Mouse (Mus musculus) kidney, adult 2 months (tissue): Measurements from ENCODE around the gene Tfcp2.

Experiments used
- CTCF ChIP-seq: fragments of 200-500 bp; conservative IDR thresholded peaks from 2 replicates; pipeline ENCODE4 v1.5.1; 2011; ENCODE audit warnings: low read depth, mild to moderate bottlenecking, control low read depth, low read length, moderate library complexity, mixed read lengths; ENCODE audit not compliant: insufficient read depth, insufficient read length
- POLR2A ChIP-seq: fragments of 200-500 bp; IDR thresholded peaks from one replicate; pipeline ENCODE4 v1.6.1; 2011; ENCODE audit warnings: low read depth, low read length, control low read depth

GRCm38 (mm10) chr15:100569239-100569638 is 17.4 kb upstream of the Tfcp2 start:
- no peak for TF ChIP-seq CTCF
- TF ChIP-seq POLR2A, result no peak
